Mouse (Mus musculus) spleen, adult 2 months (tissue): Measurements from ENCODE around the gene Dus2. TPM values are rescaled to one million over a fixed set of nuclear protein-coding genes. Genes with fewer than 3 reads are reported as not detected.

Source experiments
- DNase-seq, 2 experiments: peaks; one replicate each; pipeline versions ENCODE4 v3.0.0 to v3.0.0-alpha.2; 2012 to 2021; ENCODE audit warnings: low spot score in 2 of 2, low read depth in 1 of 2
- H3K27ac ChIP-seq: fragments of 200-500 bp; 2 replicates; pipeline ENCODE4 v1.5.1; 2012; ENCODE audit warnings: low read length, inconsistent platforms; ENCODE audit not compliant: insufficient read depth
- H3K27me3 ChIP-seq: fragments of 200-500 bp; 2 replicates; pipeline ENCODE4 v1.6.1; 2012; ENCODE audit warnings: mild to moderate bottlenecking, moderate library complexity, low read length, inconsistent platforms; ENCODE audit not compliant: control insufficient read depth, insufficient read depth
- H3K36me3 ChIP-seq: fragments of 200-500 bp; 2 replicates; pipeline ENCODE4 v1.6.1; 2012; ENCODE audit warnings: mild to moderate bottlenecking, low read length, inconsistent platforms; ENCODE audit not compliant: control insufficient read depth, insufficient read depth
- H3K4me1 ChIP-seq: fragments of 200-500 bp; 2 replicates; pipeline ENCODE4 v1.6.1; 2011; ENCODE audit warnings: inconsistent platforms; ENCODE audit not compliant: control insufficient read depth, insufficient read depth, insufficient read length
- H3K4me3 ChIP-seq: fragments of 200-500 bp; 2 replicates; pipeline ENCODE4 v1.5.1; 2011; ENCODE audit warnings: mild to moderate bottlenecking, inconsistent platforms; ENCODE audit not compliant: insufficient read depth, insufficient read length; ENCODE audit errors: extremely low read depth
- CTCF ChIP-seq: fragments of 200-500 bp; IDR thresholded peaks from 2 replicates; pipeline ENCODE4 v1.5.1; 2011; ENCODE audit warnings: mild to moderate bottlenecking, inconsistent platforms; ENCODE audit not compliant: insufficient read depth, insufficient read length, insufficient replicate concordance; ENCODE audit errors: extremely low read depth
- POLR2A ChIP-seq: fragments of 200-500 bp; IDR thresholded peaks from 2 replicates; pipeline ENCODE4 v1.6.1; 2011; ENCODE audit warnings: low read depth, low read length, inconsistent platforms
- WGBS: fragments of 180-500 bp; shearing (Covaris S2); methylation state at CpG from one replicate; pipeline ENCODE4 v1.1.7; 2018; 5-methylcytosine and 5-hydroxymethylcytosine counted together
- polyA plus RNA-seq: library from polyadenylated mRNA; depleted of rRNA; stranded (reverse); fragments of >200 nt; gene quantifications from 2 replicates; pipeline ENCODE4 v1.2.3, GENCODE M21; 2012

Gene Dus2
- polyA plus RNA-seq, 1 experiment: 7.1 TPM

DNA sequence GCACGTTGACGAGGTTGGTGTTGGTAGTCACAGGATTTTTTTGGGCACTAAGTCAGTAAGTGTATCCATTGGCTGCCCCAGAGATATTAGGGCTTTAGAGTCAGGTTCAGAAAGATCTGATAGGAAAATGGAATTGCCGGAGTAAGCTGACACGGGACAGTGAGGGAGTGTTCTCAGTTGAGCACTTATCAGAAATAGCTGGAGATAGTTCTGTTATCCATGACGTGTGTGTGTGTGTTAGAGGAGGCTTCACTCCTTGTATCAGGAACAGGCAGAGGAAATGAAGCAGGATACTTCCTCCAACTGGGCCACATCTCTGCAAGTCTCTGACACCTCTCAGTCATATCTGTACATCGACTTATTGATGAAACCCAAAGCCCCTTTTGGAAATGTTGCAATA, 25.1 kb downstream of the Dus2 start:
- Histone ChIP-seq H3K27ac (no peak overlapping the region), H3K4me1 (peaks cover 7% of the 10 kb centered on the region; the same call in 1 of the 2 replicates), H3K36me3 (no peaks in the 10 kb centered on the region), H3K4me3 (no peak overlapping the region), H3K27me3 (no peaks in the 10 kb centered on the region)
- DNase-seq: no peak
- no peak for TF ChIP-seq CTCF
- no peak for TF ChIP-seq POLR2A
- WGBS: 83% methylated on average over 6 of the region's 6 CpGs

GRCm38 (mm10) chr8:106017130-106017529, 26.0 kb downstream of the Dus2 start:
- no peak for TF ChIP-seq POLR2A
- no peak for TF ChIP-seq CTCF
- peaks cover 7% of the 10 kb centered on the region; the same call in 1 of the 2 replicates for H3K4me1 ChIP-seq
- no peak overlapping the region for H3K4me3 ChIP-seq
- DNase-seq: peak in 1 of 2 experiments; percentile 7
- H3K36me3 ChIP-seq: no peaks in the 10 kb centered on the region
- WGBS: 27% methylated on average over 7 of the region's 7 CpGs
- H3K27me3 ChIP-seq: no peaks in the 10 kb centered on the region
- no peak overlapping the region for H3K27ac ChIP-seq

GRCm38 (mm10) chr8:106018039-106018438, 26.9 kb downstream of the Dus2 start:
- Histone ChIP-seq H3K36me3 (no peaks in the 10 kb centered on the region), H3K27me3 (no peaks in the 10 kb centered on the region), H3K4me3 (no peak overlapping the region), H3K27ac (no peak overlapping the region), H3K4me1 (peaks cover 7% of the 10 kb centered on the region; the same call in 1 of the 2 replicates)
- no peak for DNase-seq
- TF ChIP-seq CTCF (no peak), POLR2A (no peak)
- 84% methylated on average over 3 of the region's 3 CpGs for WGBS

- TF ChIP-seq POLR2A (no peak), CTCF (peak; percentile 91; the same call in 1 of the 2 replicates)
- DNase-seq: peak; percentile 63 to 73
- H3K36me3 ChIP-seq: no peaks in the 10 kb centered on the region
- no peak overlapping the region for H3K27ac ChIP-seq
- no peak overlapping the region for H3K4me3 ChIP-seq
- H3K4me1 ChIP-seq: 0 out of 2 replicates have a peak, but pooled peaks cover under 1% of the 10 kb centered on the region
- H3K27me3 ChIP-seq: no peaks in the 10 kb centered on the region
Observed at GRCm38 (mm10) chr8:106022483-106022882, 31.3 kb downstream of the Dus2 start.

DNA sequence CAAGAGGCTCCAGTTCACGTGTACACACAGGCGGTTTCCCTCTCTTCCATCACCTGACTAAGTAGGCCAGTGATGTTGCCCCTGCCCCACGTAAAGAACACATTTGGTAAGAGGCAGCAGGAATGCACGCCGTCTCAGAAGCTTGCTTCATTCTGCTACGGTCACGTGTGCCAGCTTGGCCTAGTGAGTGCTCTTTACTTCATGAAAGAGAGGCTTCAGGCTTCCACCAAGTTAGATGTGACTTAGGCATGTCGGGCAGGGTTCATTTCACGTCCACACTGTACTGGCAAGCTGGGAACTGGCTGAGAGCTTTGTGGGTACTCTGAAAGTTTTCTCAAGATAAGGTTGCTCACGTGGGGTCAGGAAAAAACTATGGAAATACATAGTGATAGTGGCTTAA, 47.6 kb downstream of the Dus2 start:
- TF ChIP-seq CTCF (no peak), POLR2A (no peak)
- H3K4me3 ChIP-seq: no peak overlapping the region
- H3K27me3 ChIP-seq: no peaks in the 10 kb centered on the region
- H3K36me3 ChIP-seq: no peaks in the 10 kb centered on the region
- 89% methylated on average over 10 of the region's 10 CpGs for WGBS
- H3K4me1 ChIP-seq: peaks cover 6% of the 10 kb centered on the region; the same call in 1 of the 2 replicates
- H3K27ac ChIP-seq: no peak overlapping the region
- DNase-seq: no peak

- no peak for DNase-seq
- Histone ChIP-seq H3K4me1 (peaks cover 10% of the 10 kb centered on the region; the same call in 1 of the 2 replicates), H3K27ac (no peak overlapping the region), H3K36me3 (no peaks in the 10 kb centered on the region), H3K27me3 (no peaks in the 10 kb centered on the region), H3K4me3 (no peak overlapping the region)
- 63% methylated on average over 4 of the region's 4 CpGs for WGBS
- TF ChIP-seq CTCF (no peak), POLR2A (no peak)
Observed at GRCm38 (mm10) chr8:106039605-106040004, 48.5 kb downstream of the Dus2 start.

DNA sequence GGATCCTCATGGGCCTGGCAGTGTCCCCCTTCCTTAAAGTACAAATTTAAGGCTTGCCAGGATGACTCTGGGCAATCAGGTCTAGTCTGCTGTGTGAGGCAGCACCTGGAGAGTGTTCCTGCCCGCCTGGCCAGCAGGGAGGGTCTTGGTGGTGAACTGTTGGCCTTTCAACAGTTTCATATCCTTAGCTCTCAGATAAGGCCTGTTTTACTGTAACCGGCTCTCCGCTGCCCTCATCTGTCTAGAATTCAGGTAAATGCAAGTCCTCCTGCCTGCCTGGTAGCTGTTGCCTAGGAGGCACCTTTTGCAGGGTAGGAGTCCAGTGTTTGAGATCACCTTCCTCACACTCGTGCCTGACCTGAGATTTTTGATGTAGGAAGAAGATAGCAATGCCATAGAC, 49.1 kb downstream of the Dus2 start:
- H3K36me3 ChIP-seq: no peaks in the 10 kb centered on the region
- no peak overlapping the region for H3K27ac ChIP-seq
- peak in 1 of 2 experiments; percentile 35 for DNase-seq
- no peak overlapping the region for H3K4me3 ChIP-seq
- WGBS: 70% methylated on average over 4 of the region's 4 CpGs
- TF ChIP-seq CTCF (peak; percentile 10; the same call in 1 of the 2 replicates), POLR2A (no peak)
- peaks cover 10% of the 10 kb centered on the region; the same call in 1 of the 2 replicates for H3K4me1 ChIP-seq
- no peaks in the 10 kb centered on the region for H3K27me3 ChIP-seq
